Mouse (Mus musculus) heart, postnatal 10 days (tissue): ENCODE measurements around the gene App. TPM values are rescaled to one million over a fixed set of nuclear protein-coding genes. Genes with fewer than 3 reads are reported as not detected.

Experiments
- DNase-seq, 2 experiments: peaks; one replicate each; pipeline ENCODE4 v3.0.0; 2021
- intact Hi-C: fragments of 180-260 bp; cut with DNase I; formaldehyde crosslinking; loops from one replicate; pipeline ENCODE4 v1.15.1; 2025
- total RNA-seq, 2 experiments: library from RNA; stranded (reverse); gene quantifications; 2 replicates each; pipeline ENCODE4 v1.2.3; 2021

The App gene
- total RNA-seq, 2 experiments from 2014 or later, result 231 to 247 TPM

- intact Hi-C loops, result no loop called here
- DNase-seq, result no peak
Measured at GRCm38 (mm10) chr16:84987724-84988287, 185.8 kb downstream of the App start.

GRCm38 (mm10) chr16:84986016-84986631 lies 187.4 kb downstream of the App start:
- DNase-seq, result no peak
- intact Hi-C loops, result no loop called here

- intact Hi-C loops, result no loop called here
- no peak for DNase-seq
Measured at GRCm38 (mm10) chr16:84985340-84985739, 188.2 kb downstream of the App start.

GRCm38 (mm10) chr16:84983428-84983827 lies 190.1 kb downstream of the App start:
- no peak for DNase-seq
- intact Hi-C loops, result no loop called here

GRCm38 (mm10) chr16:84982589-84982988 lies 191.0 kb downstream of the App start:
- no peak for DNase-seq
- intact Hi-C loops, result no loop called here

- intact Hi-C loops, result no loop called here
- no peak for DNase-seq
Measured at GRCm38 (mm10) chr16:84978589-84978988, 195.0 kb downstream of the App start.

- intact Hi-C loops, result loop anchor here (5.0 kb wide), 1 partner anchor 198 kb away; the partner anchor contains the start of gene App
- peak in 1 of 2 experiments; percentile 12 for DNase-seq
Measured at GRCm38 (mm10) chr16:84974176-84974518, 199.4 kb downstream of the App start.

- intact Hi-C loops, result loop anchor here (5.0 kb wide), 1 partner anchor 199 kb away; the partner anchor contains the start of gene App
- peak in 1 of 2 experiments; percentile 9 for DNase-seq
Measured at GRCm38 (mm10) chr16:84973446-84974175, 200.0 kb downstream of the App start.

GRCm38 (mm10) chr16:84971535-84972330 lies 201.8 kb downstream of the App start:
- peak; percentile 55 to 56 for DNase-seq
- intact Hi-C loops, result loop anchor here (5.0 kb wide), 1 partner anchor 201 kb away; the partner anchor contains the start of gene App

GRCm38 (mm10) chr16:84969026-84969425 lies 204.5 kb downstream of the App start:
- intact Hi-C loops, result no loop called here
- no peak for DNase-seq

- DNase-seq, result no peak
- intact Hi-C loops, result no loop called here
Measured at GRCm38 (mm10) chr16:84966983-84967382, 206.6 kb downstream of the App start.

- intact Hi-C loops, result no loop called here
- DNase-seq, result no peak
Measured at GRCm38 (mm10) chr16:84966096-84966495, 207.5 kb downstream of the App start.

- no peak for DNase-seq
- intact Hi-C loops, result no loop called here
Measured at GRCm38 (mm10) chr16:84963960-84964359, 209.6 kb downstream of the App start.

- DNase-seq, result no peak
- intact Hi-C loops, result no loop called here
Measured at GRCm38 (mm10) chr16:84963527-84963926, 210.0 kb downstream of the App start.

GRCm38 (mm10) chr16:84957253-84957652 lies 216.3 kb downstream of the App start:
- intact Hi-C loops, result loop anchor here (10.0 kb wide), 1 partner anchor 478 kb away; no protein-coding TSS in a partner anchor
- no peak for DNase-seq

GRCm38 (mm10) chr16:84956690-84957089 lies 216.9 kb downstream of the App start:
- no peak for DNase-seq
- intact Hi-C loops, result loop anchor here (10.0 kb wide), 1 partner anchor 478 kb away; no protein-coding TSS in a partner anchor

- intact Hi-C loops, result loop anchor here (1.0 to 10.0 kb wide), 3 partner anchors 217 to 722 kb away; partner anchors contain the start of gene App
- DNase-seq, result no peak
Measured at GRCm38 (mm10) chr16:84955840-84956239, 217.7 kb downstream of the App start.

GRCm38 (mm10) chr16:84955204-84955839 lies 218.2 kb downstream of the App start:
- peak; percentile 88 to 92 for DNase-seq
- intact Hi-C loops, result loop anchor here (1.0 to 10.0 kb wide), 3 partner anchors 218 to 723 kb away; partner anchors contain the start of gene App

GRCm38 (mm10) chr16:84931024-84931423 lies 242.5 kb downstream of the App start:
- intact Hi-C loops, result no loop called here

GRCm38 (mm10) chr16:84927827-84928226 lies 245.7 kb downstream of the App start:
- intact Hi-C loops, result no loop called here
- no peak for DNase-seq

More at GRCm38 (mm10) chr16:84931024-84931423, 242.5 kb downstream of the App start:
- no peak for DNase-seq
